Mouse (Mus musculus): ENCODE results near the gene Ssbp3.

GRCm38 (mm10) chr4:106964356-106964755 lies 53.9 kb downstream of the Ssbp3 start:
- TF ChIP-seq CTCF (IDR thresholded peaks at IDR 0.05; ENCODE audit: borderline replicate concordance, control insufficient read depth, extremely low read depth, insufficient read depth, low read length, poor library complexity) = no peak
- no peak for TF ChIP-seq POLR2A (IDR thresholded peaks at IDR 0.05; ENCODE audit: control insufficient read depth, extremely low read depth, insufficient read depth, low read length, poor library complexity)
